Mouse (Mus musculus) left cerebral cortex, adult 18-20 months (tissue): Measurements from ENCODE around the gene Acsf2. TPM values are rescaled to one million over a fixed set of nuclear protein-coding genes. Genes with fewer than 3 reads are reported as not detected.

ENCODE experiments used
- DNase-seq, 2 experiments: peaks; one replicate each; pipeline ENCODE4 v3.0.0; 2021 to 2022; ENCODE audit warnings: low spot score in 2 of 2, mixed read lengths in 1 of 2
- total RNA-seq, 2 experiments: library from RNA; stranded (reverse); gene quantifications; 2 replicates each; pipeline ENCODE4 v1.2.3; 2021

Gene Acsf2
- total RNA-seq, 2 experiments from 2014 or later = 14.1 to 14.9 TPM

DNA sequence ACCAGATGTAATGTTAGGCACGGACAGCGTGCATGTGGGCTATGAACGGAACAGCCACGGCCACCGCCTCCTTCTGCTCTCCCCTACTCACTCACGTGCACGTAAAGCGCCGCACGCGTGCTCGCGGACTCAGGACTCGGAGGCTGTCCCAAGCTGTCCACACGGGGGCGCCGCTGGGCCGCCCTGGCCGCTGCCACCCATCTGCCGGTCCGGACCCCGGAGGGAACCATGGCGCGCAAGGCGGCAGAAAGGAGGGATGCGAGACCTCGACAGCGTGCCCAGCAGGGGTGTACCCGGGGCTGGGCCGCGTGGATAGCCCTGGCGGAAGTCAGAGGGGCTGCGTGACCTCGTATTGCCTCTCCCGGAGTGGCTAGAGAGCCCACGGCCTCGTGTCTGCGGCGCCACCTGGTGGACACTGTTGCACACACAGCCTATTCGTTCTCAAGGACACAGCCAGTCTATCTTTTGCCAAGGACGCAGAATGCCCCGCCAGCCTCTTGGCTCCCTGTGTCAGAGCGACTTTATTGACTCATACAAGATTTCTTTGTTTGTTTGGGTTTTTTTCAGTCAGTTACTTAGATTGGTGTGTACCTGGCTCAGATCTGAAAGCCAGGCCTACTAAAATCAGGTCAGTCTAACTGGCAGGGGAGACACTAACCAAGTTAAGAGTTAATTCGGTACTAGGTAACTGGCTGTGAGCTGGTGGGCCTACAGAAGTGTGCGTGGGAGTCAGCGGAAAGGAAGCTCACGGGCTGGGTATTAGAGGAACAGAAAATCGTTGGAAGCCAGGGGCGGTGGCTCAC lies 52.6 kb downstream of the Acsf2 start, which contains the start of gene Rsad1:
Gene Rsad1 (minus strand): TSS at position 368 of the 803 bp plus-strand sequence.
- DNase-seq = peak; percentile 96 to 97

DNA sequence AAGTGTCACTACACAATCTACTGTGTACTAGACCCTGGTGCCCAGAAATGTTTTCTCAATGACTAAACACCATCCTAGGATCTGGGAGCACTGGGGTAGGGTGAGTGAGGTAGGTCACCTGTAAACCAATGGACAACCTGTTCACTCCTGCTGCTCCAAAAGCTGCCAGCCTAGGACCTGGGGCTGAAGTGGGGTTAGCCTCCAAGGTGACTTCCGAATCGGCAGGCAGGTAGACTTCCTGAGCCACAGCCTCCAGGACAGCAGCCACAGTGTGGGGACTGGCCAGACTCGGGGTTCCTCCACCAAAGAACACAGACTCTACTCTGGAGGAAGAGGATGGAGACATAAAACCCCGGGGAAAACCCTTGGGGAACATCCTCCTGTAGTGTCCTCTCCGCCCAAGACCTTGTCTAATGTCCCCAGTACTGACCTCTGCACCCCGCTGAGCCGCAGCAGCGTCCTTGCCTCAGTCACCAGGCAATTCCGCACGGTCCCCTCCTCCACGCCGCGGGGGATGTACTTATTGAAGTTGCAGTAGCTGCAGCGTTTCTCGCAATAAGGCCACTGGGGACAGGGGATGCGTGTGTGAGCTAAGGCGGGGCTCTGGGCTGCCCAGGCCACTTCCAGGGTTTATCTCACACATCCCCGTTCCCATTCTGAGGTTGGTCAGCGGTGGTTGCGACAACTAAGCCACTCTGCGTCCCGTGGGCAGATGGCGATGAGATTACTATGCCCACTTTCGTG lies 53.5 kb downstream of the Acsf2 start:
- DNase-seq = peak; percentile 46 to 58

DNA sequence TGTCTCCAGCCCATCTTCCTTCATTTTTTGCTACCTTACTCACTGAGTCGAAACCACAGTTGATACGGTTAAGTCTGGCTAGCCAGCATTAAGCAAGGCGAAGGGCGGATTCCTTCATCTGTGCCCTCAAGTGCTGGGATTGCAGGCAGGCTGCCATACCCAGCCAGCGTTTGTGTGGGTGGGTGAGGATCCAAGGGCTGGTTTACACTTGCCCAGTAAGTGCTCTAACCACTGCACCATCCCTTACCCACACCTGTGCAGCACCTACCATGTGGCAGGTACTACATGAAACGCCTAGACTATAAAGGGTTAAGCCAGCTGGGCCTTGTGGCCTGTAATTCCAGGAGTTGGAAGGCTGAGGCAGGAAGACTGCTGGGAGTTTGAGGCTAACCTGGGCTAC lies 54.4 kb downstream of the Acsf2 start:
- DNase-seq = no peak

DNA sequence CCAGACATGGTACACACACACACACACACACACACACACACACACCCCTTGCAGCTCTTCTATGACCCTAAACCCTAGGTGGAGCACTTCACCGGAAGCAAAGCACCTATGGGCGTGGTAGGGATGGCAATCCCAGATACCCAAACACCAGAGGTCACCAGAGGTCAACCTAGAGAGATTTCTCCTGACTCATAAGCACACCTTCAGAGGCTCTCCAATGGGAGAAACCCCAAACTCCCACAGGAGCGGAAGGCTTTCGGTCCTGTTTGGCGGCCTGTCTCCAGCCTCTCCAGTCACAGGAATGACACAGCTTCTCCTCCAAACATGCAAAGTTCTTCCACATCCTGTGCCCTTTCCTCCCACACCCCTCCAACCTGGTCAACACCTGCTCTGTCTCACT lies 55.3 kb downstream of the Acsf2 start:
- no peak for DNase-seq

DNA sequence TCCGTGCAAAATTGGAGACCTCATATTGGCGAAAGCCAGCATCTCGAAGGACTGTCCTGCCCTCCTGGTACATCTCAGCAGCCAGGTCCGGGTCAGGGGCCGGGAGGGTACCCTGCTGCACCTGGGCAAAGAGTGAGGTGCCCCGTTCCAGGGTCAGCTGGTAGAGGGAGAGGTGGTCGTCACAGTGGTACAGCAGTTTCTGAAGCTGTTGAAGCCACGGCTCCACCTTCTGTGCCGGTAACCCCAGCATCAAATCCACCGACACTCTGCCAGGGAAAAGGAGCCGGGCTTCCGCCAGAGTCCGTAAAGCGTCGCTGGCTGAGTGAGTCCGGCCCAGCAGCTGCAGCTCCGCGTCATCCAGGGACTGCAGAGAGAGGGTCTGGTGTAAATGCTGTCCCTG lies 57.2 kb downstream of the Acsf2 start:
- peak in 1 of 2 experiments; percentile 40 for DNase-seq

DNA sequence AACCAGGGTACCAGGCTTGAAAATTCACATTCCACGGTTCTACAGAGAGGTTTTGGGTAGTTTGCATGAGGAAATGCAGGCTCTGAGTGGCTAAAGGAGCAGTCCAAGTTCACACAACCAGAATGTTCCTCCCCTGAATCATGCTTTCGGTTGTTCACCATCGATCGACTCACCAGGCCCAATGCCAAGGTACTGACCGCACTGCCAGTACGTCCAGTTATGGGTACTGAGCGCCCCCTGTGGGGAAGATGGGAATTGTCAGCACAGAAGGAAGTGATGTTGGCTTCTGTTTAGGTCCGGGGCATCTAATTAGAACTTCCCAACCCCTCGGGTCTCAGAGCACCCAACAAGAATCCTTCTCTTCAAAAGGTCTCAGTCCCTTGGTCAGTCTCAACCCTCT lies 57.7 kb downstream of the Acsf2 start:
- DNase-seq = peak; percentile 91 to 99

DNA sequence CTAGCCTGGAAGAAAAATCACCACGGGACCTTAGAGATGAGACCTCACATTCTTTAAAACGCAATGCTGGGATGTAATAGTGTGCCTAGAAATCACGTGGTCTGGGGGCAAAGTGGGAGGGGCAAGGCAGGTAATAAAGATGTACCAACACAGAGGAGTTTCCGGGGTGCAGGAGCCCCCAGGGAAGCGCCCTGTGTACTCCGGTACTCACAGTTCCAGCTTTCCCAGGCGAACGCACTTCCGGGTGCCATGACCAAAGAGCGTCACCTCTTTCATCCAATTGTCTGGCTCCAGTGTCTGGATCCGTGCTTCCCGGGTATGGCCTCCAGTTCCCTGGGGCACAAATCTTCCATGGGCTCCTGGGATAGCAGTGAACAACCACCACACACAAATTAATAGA lies 58.3 kb downstream of the Acsf2 start:
- DNase-seq = no peak

DNA sequence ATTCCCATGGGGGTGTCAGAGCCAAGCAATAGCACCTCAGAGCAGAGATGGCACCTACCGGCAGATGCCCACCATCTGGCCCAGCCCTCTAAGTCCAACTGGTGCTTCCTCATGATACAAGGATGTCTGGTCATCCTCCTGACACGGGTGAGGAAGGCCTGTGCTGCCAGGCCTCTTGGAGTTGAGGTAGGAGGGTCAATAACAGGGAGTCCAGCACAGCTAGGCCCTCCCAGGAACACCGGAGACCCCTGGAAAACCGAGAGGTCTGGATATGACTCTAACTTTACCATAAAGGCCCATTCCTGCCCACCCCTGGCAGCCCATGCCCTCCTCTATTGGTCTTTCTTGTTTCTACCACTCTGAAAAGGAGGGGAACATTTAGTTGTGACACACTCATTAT lies 59.3 kb downstream of the Acsf2 start:
- DNase-seq = no peak

DNA sequence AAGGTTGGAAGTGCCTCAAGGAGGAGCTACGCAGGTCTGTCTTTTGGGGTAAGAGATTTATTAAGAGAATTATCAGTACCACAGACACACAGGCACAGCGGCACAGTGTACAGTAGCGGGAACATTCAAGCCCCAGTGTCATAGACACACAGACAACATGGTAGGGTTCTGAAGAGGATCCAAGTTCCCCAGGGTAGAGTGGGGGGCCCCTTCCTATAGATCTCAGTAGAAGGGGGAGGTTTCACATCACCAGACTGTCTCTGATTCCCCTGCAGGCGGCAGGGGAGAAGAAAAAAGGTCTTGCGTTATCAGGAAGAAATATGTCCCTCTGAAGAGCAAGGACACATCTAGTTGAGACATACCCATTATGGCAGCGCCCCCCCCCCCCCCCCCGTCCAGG lies 61.9 kb downstream of the Acsf2 start:
- DNase-seq = no peak

DNA sequence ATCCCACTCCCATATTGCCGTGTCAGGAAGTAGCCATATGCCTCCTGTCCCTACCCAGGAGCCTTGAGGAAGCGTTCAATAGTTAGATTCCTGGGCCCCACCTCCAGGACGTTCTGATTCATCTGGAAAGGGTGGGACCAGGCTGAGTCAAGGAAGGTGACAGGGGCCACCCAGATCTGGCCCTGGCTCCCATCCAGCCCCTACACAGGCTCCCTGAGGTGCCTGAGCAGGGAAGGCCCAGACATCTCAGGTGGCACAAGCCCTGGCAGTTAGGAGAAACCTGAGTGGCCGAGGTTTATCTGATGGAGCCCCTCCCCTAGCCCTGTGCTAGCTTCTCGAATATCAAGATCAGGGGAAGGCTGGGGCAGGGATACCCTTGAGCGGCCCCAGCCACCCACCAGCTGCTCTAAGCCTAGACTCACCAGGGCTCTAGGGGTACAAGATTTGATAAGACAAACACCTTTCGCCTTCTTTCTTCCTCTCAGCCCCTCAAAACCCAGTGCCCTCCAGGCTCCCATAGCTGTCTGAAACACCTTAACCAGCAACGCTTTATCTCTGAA lies 62.9 kb downstream of the Acsf2 start:
- no peak for DNase-seq

DNA sequence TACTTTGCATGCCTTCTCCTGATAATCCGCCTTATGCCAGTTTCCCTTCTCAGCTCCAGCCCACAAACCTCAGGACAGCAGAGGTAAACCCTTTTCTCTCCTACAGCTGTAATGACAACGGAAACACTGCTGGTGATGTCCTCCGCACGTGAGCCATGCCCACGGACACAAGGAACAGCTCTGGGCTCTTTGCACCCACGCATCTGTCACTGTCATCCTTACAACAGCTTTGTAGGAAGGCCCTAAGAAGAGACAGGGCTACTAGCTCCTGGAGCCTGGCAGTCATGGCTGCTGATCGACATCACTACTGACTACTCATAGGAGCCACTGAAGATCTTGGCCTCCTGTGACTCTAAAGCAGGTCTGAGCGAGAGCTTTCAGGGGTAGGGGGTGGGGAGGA lies 68.5 kb downstream of the Acsf2 start:
- peak in 1 of 2 experiments; percentile 47 for DNase-seq

DNA sequence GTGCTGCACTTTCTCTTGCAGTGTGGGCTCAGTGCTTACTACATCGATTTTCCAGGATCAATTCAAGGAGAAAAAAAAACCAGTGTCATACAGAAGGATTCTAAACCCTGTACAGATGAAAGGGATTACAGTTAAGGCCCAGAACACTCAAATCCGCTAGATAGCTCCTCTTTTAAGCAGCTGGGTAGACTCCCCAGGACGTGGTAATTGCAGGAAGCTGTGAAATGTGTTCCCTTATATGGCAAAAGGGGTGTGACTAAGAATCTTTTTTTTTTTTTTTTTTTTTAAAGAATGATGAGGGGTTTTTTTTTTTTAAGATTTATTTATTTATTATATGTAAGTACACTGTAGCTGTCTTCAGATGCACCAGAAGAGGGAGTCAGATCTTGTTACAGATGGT lies 72.8 kb downstream of the Acsf2 start:
- no peak for DNase-seq

DNA sequence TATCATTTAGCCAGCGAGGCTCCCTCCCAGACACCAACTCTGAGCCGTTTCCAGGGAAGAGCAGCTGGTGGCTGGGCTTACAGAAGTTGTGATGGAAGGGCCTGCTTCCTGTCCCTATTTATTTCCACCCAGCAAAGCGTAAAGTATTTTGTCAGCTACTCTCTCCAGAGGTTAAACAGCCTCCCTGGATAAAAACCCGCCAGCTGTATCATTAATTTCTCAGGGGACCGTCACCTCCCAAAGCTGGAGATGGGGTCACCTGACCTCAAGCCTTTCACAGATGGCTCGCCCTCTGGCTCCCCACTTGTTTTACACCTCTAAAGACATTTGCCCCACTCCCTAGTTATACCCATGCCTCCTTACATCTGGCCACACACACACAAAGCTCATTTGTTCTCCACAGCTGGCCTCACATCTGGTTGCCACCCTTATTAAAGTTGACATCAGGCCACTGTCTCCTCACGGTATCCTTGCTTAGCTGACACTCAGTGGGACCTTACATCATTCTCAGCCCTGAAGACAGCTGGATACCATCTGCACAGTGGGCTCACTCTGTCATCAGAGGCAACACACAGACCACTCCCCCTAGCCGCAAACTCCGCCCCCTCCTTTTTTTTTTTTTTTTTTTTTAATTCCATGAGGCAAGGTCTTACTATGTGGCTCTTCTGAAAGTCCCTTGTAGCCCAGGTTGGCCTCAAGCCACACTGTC lies 75.3 kb downstream of the Acsf2 start:
- DNase-seq = no peak

DNA sequence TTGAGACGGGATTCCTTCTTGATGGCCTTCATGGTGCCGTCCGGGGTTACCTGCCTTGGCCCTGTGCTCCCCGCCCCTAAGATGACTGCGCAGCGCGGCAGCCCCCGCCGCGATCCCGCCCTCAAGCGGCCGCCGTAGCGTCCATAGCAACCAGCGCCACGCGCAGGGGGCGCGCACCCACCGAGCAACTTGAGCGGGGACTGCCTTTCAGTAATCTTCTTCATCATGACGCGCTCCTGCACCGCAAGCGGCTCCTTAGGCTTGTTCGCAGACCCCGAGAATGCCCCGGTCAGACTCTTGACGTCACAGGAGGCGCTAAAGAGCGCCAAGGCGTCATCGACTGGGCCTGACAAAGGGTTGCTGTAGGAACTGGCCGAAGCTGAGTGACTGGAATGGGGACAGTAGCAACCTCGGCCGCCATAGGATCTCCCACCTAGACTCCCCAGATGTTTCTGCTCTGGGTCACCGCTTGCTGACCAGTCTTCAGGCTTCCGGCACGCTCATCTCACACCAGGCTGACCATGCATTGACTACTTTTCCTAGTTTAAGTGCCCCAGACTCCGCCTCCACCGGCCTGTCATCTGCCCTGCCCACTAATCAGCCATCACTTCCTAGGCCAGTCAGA lies 80.3 kb downstream of the Acsf2 start, which contains the start of gene Mycbpap:
Gene Mycbpap (minus strand): TSS at position 524 of the 625 bp plus-strand sequence.
- DNase-seq = peak; percentile 53 to 65

DNA sequence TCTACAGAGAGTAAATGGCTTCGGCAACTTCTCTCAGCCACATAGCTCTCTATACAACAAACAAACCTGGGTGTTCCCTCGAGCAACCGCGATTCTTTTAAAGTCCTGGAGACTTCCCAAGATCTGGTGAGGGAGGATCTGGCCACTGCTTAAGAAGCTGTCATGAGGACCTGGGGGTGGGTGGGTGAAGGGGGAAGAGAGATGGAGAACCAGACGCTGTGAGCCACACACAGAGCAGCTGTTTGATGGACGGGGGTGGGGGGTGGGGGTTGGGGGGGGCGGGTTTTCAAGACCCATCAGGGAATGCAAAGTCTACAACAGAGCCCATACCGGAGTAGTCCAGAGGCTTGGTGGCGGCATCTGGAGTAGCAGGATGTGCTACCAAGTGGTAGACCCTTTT lies 88.2 kb downstream of the Acsf2 start:
- DNase-seq = no peak

DNA sequence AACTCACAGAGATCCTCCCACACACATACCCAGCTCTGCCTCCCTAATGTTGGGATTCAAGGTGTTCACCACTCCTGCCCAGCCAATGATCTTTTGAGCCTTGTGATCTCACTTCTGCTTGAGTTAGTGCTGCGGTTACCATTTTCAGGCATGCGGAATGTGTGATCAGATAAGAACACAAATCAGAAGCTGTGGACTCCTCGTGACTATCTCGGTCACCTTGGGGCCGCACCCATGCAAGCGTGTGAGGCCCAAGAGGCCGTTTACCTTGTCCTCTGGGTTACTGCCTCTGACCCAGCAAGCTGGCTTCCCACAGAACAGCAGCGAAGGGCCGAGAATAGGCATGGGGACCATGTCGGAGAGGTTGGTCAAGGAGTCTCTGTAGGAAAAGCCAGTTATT lies 92.7 kb downstream of the Acsf2 start:
- no peak for DNase-seq

Other genes starting within 250 kb of the Acsf2 start
- gene Abcc3, start 208.9 kb downstream of the Acsf2 start, total RNA-seq = 1 to 10 TPM; 2.5 to 3.7 TPM
- 10 to 100 TPM; 72.0 to 86.1 TPM for gene Cacna1g, start 127.7 kb downstream of the Acsf2 start, total RNA-seq
- not detected for gene Spata20, start 115.7 kb downstream of the Acsf2 start, total RNA-seq
- gene Epn3, start 101.9 kb downstream of the Acsf2 start, total RNA-seq = 1 to 10 TPM in 1 of 2 experiments, under 1 TPM in 1; 0.84 to 2.0 TPM
- 1 to 10 TPM; 5.7 to 7.8 TPM for gene Mycbpap, start 80.1 kb downstream of the Acsf2 start, total RNA-seq
- 10 to 100 TPM; 10.5 to 13.4 TPM for gene Rsad1, start 52.6 kb downstream of the Acsf2 start, total RNA-seq
- gene Chad, start 36.8 kb downstream of the Acsf2 start, total RNA-seq = not detected
- gene Lrrc59, start 27.9 kb upstream of the Acsf2 start, total RNA-seq = 10 to 100 TPM; 96.2 to 98.0 TPM
- 10 to 100 TPM; 70.9 to 73.3 TPM for gene Mrpl27, start 51.9 kb upstream of the Acsf2 start, total RNA-seq
- gene Eme1, start 52.1 kb upstream of the Acsf2 start, total RNA-seq = not detected
- gene Xylt2, start 75.6 kb upstream of the Acsf2 start, total RNA-seq = 10 to 100 TPM; 20.7 to 22.6 TPM
- not detected for gene Gm11541, start 102.6 kb upstream of the Acsf2 start, total RNA-seq
- gene Cdc34b, start 139.9 kb upstream of the Acsf2 start, total RNA-seq = under 1 TPM in 1 of 2 experiments, not detected in 1; 0.75 TPM
- not detected for gene Tmem92, start 180.8 kb upstream of the Acsf2 start, total RNA-seq